Mouse (Mus musculus): ENCODE results near the gene Flt1.

Flt1 gene

GRCm38 (mm10) chr5:147668637-147669344 lies 57.0 kb downstream of the Flt1 start:
- DNase-seq (ENCODE audit: low spot score in 2 of 2) = no peak

- no peak for DNase-seq (ENCODE audit: low spot score in 2 of 2)
Measured at GRCm38 (mm10) chr5:147665946-147666345, 59.9 kb downstream of the Flt1 start.

- no peak for DNase-seq (ENCODE audit: low spot score in 2 of 2)
Measured at GRCm38 (mm10) chr5:147665381-147665780, 60.4 kb downstream of the Flt1 start.

GRCm38 (mm10) chr5:147659909-147660308 lies 65.9 kb downstream of the Flt1 start:
- no peak for DNase-seq (ENCODE audit: low spot score in 2 of 2)

- no peak for DNase-seq (ENCODE audit: low spot score in 2 of 2)
Measured at GRCm38 (mm10) chr5:147657882-147658855, 67.6 kb downstream of the Flt1 start.

- DNase-seq (ENCODE audit: low spot score in 2 of 2) = no peak
Measured at GRCm38 (mm10) chr5:147655761-147656160, 70.0 kb downstream of the Flt1 start.

GRCm38 (mm10) chr5:147651233-147651632 lies 74.6 kb downstream of the Flt1 start:
- DNase-seq (ENCODE audit: low spot score in 2 of 2) = no peak

- DNase-seq (ENCODE audit: low spot score in 2 of 2) = no peak
Measured at GRCm38 (mm10) chr5:147646351-147646929, 79.4 kb downstream of the Flt1 start.

GRCm38 (mm10) chr5:147645001-147645645 lies 80.7 kb downstream of the Flt1 start:
- DNase-seq (ENCODE audit: low spot score in 2 of 2) = peak; percentile 69 to 71

GRCm38 (mm10) chr5:147641452-147641851 lies 84.4 kb downstream of the Flt1 start:
- no peak for DNase-seq (ENCODE audit: low spot score in 2 of 2)

- DNase-seq (ENCODE audit: low spot score in 2 of 2) = no peak
Measured at GRCm38 (mm10) chr5:147639940-147640339, 85.9 kb downstream of the Flt1 start.

- no peak for DNase-seq (ENCODE audit: low spot score in 2 of 2)
Measured at GRCm38 (mm10) chr5:147636676-147637075, 89.1 kb downstream of the Flt1 start.

GRCm38 (mm10) chr5:147635883-147636282 lies 89.9 kb downstream of the Flt1 start:
- no peak for DNase-seq (ENCODE audit: low spot score in 2 of 2)

- no peak for DNase-seq (ENCODE audit: low spot score in 2 of 2)
Measured at GRCm38 (mm10) chr5:147634016-147634415, 91.8 kb downstream of the Flt1 start.

GRCm38 (mm10) chr5:147632716-147633115 lies 93.1 kb downstream of the Flt1 start:
- peak; percentile 10 to 16 for DNase-seq (ENCODE audit: low spot score in 2 of 2)

GRCm38 (mm10) chr5:147630426-147631290 lies 95.2 kb downstream of the Flt1 start:
- DNase-seq (ENCODE audit: low spot score in 2 of 2) = no peak

- DNase-seq (ENCODE audit: low spot score in 2 of 2) = peak in 1 of 2 experiments; percentile 6
Measured at GRCm38 (mm10) chr5:147626944-147627343, 98.9 kb downstream of the Flt1 start.

GRCm38 (mm10) chr5:147623747-147624146 lies 102.1 kb downstream of the Flt1 start:
- DNase-seq (ENCODE audit: low spot score in 2 of 2) = no peak

- DNase-seq (ENCODE audit: low spot score in 2 of 2) = no peak
Measured at GRCm38 (mm10) chr5:147620178-147620577, 105.6 kb downstream of the Flt1 start.

- no peak for DNase-seq (ENCODE audit: low spot score in 2 of 2)
Measured at GRCm38 (mm10) chr5:147618243-147618642, 107.6 kb downstream of the Flt1 start.

- DNase-seq (ENCODE audit: low spot score in 2 of 2) = no peak
Measured at GRCm38 (mm10) chr5:147616450-147616849, 109.4 kb downstream of the Flt1 start.

Data from right cerebral cortex, adult 2 months (tissue).